Mouse (Mus musculus): ENCODE measurements around the gene Krt87.
A peak's percentile ranks its signal among the peaks of the same experiment; 100 is the strongest.

The Krt87 gene

GRCm38 (mm10) chr15:101438555-101438954 lies at the start of gene Krt87:
Krt87 (minus strand) TSS chr15:101438804.
- DNase-seq (ENCODE audit: low read depth, low spot score) = no peak

- no peak for DNase-seq (ENCODE audit: low read depth, low spot score)
These were observed 47.5 kb upstream of the Krt87 start for GRCm38 (mm10) chr15:101485911-101486635.

DNA sequence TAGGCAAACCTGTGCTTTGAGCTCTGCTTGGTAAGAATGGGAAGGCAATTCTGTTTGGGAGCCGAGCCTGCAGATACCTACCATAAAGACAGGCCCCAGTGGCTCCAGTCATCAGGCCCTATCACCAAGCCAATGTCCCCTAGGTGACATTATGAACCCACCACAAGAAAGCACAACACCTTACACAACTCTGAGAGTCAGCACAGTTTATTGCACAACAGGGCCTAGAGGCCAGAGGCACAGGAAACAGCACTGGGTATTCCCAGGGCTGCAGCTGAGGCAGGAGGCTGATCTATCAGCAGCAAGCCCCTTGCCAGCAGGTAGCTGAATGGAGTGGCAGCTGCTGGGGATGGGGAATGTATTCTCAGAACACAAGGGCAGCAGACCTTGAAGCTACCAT lies 46.3 kb upstream of the Krt87 start:
- no peak for DNase-seq (ENCODE audit: low read depth, low spot score)

DNA sequence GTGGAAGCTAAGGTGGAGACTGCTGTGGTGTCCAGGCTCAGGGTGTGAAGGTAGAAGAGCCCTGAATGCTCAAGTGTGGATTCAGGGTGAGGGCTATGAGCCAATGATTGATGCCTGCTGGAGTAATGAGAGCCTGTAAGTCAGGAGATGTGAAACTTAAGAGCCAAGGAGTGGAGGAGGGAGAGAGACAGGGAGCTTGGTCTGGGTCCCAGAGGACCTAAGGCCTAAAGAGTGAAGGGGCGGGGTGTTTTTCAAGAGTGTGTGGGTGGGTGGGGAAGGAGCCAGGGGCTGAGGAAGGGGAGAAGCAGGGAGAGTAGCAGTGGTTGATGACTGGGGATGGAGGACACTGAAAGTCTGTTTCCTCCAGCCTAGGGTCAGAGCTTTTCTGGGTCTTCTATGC lies 45.0 kb upstream of the Krt87 start:
- DNase-seq (ENCODE audit: low read depth, low spot score) = no peak

- DNase-seq (ENCODE audit: low read depth, low spot score) = no peak
These were observed 43.5 kb upstream of the Krt87 start for GRCm38 (mm10) chr15:101482056-101482455.

DNA sequence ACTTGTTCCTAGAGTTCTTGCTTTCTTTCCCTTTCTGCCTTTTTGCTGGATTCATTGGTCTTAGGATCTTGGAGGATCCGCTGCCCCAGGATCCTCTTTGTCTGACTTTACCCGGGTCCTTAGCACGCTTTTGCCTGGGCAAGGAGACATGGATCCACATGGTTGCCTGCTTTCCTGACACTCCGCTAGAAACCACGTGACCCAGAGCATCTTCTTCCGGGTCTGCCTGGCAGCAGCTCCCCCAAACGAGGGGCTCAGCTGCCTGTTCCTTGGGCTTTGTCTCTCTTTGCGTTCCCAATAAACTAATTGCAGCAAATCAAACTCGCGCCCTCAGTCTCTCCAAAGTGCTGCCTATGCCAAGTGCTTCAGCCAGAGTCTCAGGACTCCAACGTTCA lies 41.1 kb upstream of the Krt87 start:
- no peak for DNase-seq (ENCODE audit: low read depth, low spot score)

DNA sequence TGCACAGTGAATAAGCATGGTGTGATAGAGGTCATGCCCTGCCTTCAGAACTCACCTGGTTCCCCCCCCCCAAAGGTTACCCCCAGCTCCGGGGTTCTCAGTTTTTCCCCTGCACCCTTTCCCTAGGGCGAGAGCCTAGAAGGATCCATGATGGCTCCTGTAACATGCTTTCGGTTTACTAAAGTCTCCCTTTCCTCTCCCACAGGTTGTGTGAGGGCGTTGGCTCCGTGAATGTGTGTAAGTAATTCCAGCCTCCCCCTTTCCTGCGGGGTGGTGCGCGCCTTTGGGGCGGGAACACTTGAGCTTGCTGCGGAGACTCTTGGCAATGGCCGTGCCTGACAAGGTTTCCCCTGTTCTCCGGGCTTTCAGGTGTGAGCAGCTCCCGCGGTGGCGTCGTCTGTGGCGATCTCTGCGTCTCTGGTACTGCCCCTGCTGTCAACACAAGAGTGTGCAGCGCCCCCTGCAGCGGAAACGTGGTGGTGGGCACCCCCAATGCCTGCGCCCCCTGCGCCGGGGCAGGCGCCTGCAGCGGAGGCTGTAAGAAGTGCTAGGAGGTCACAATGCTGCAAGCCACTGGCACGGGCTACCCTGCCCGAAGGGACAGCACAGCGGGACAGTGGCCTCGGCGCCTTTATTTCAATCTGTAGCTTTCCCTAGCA lies 40.5 kb upstream of the Krt87 start:
- peak; percentile 22 for DNase-seq (ENCODE audit: low read depth, low spot score)

DNA sequence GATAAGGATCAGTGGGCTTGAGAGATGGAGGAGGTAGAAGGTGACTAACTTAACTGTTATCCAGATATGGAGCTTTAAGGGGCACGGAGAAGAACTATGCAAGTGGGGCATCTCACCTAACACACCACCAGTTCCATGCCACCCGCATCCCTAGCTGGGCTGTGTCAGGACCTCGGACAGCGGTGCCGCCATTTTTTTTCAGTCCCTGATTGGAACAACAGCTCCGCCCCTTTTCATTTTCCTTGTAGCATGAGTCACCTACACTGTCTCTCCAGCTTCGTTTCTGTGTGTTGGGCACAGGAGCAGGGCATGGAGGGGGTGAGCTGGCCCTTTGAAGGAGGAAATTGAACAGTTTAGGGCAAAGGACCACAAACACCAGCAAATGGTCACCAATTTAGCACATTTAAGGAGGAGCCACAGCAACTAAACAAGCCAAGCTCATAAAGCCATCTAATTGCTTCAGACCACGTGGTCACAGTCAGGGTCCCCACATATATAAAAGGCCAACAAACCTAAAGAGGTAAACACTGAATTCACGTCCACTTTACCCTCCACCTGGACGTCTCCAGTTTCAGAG lies 34.4 kb upstream of the Krt87 start, which contains the start of gene Krt86:
Gene Krt86, plus strand, starts transcription at position 527 of the 577 bp plus-strand sequence.
- peak; percentile 41 for DNase-seq (ENCODE audit: low read depth, low spot score)

- no peak for DNase-seq (ENCODE audit: low read depth, low spot score)
These were observed 30.5 kb upstream of the Krt87 start for GRCm38 (mm10) chr15:101469093-101469492.

GRCm38 (mm10) chr15:101463651-101464050 lies 25.0 kb upstream of the Krt87 start, which contains the start of gene Krt81:
Krt81 (minus strand) TSS chr15:101463751.
- DNase-seq (ENCODE audit: low read depth, low spot score) = no peak

DNA sequence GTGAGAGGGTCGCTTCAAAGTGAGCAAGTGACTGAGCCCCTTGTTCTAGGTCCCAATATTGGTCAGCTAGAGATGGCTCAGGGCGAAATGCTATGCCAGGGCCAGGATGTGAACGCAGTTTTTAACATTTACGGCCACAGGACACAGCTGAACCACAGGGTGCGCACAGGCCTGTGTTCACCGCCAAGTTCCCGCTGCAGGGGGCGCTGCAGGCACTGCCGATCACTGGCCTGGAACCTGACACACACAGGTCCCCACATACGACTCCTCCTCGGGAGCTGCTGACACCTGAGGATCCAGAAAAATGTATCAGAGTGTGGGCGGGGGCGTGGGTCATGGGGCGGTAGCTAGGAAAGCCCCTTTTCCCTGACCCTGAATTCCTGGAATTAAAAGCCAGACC lies 20.7 kb upstream of the Krt87 start:
- no peak for DNase-seq (ENCODE audit: low read depth, low spot score)

DNA sequence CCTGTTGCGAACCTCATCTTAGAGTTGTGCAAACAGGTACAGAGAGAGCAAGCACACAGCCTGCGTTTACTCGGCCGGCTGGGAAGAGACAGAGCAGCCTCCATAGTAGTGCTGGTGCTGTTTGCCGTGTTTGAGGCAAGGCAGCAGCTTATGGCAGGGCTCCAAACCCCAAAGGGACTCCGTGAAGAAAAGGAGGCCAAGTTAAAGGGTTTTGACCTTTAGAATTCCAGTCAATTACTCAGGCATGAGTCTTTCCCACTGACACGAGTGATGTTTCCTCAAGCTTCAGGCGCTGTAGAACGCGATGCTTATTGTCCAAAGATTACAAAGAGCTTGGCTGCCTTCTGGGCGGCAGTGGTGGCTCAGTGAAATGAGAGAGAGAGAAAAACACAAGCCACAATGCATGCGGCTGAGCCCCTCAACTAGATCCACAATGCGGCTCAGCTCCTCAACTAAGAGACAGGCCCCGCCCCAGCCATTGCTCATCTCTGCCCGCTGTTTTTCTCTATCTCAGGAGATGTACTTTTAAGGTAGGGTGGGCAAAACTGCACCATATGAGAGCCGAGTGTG lies 19.8 kb upstream of the Krt87 start:
- DNase-seq (ENCODE audit: low read depth, low spot score) = no peak

- DNase-seq (ENCODE audit: low read depth, low spot score) = no peak
These were observed 17.3 kb upstream of the Krt87 start for GRCm38 (mm10) chr15:101455891-101456290.

DNA sequence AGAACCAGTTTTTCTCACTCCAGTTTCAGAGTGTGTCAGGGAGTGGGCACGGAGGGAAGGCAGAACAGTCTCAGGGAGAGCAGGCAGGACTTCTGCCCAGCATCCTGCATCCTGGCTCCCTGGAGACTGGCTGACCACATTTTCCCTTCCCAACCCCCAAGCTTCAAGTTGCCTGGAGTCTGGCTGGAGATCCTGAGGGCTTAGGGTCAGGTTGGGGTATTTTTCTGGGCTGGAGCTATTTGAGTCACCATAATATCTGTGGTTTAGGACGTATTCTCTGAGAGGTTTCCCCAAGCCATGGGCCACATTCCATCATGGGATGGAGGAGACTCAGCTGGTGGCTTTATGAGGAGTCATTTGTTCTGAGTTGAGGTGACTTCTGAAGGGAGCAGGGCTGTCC lies 16.7 kb upstream of the Krt87 start:
- no peak for DNase-seq (ENCODE audit: low read depth, low spot score)

DNA sequence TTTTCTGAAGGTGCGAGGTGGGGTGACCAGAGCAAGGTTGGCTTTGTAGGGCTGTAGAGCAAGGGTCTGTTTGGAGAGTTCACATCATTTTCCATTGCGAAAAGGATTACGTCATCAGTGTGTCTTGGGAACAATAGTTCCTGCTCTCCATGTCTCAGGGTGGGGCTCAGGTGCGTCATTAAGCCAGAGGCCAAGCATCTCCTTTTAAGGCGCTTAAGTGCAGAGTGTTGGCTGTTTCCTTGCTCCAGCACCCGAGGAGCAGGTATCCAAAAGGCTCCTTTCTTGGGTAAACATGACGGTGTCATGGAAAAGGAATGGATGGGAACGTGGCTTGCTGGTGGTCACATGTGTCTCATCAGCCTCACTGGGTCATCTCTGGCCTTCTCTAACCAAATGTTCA lies 16.2 kb upstream of the Krt87 start:
- DNase-seq (ENCODE audit: low read depth, low spot score) = no peak

GRCm38 (mm10) chr15:101453093-101453736 lies 14.6 kb upstream of the Krt87 start:
- DNase-seq (ENCODE audit: low read depth, low spot score) = peak; percentile 57

GRCm38 (mm10) chr15:101447444-101447843 lies 8.8 kb upstream of the Krt87 start, which contains the start of gene Krt88:
Krt88 (plus strand) TSS chr15:101447744.
- no peak for DNase-seq (ENCODE audit: low read depth, low spot score)

DNA sequence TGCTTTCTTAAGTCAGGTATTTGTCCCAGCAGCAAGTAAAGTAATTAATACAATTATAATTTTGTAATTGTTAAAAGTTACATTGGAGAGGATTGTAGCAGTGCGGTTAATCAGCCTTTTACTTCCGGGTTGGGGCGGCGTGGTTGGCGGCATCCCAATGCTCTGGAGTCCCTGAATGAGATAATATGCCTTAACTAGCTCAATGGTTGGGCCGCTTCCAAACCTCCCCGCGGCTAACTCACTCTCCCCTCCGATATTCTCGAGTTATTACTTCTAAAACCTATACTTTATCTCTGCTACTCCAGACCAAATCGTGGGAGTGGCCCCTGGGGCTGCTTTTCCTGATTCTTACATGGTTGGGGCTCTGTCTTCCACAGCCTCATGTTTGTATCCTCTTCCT lies 8.0 kb upstream of the Krt87 start:
- DNase-seq (ENCODE audit: low read depth, low spot score) = no peak

- DNase-seq (ENCODE audit: low read depth, low spot score) = no peak
These were observed 2.2 kb upstream of the Krt87 start for GRCm38 (mm10) chr15:101440837-101441236.

- no peak for DNase-seq (ENCODE audit: low read depth, low spot score)
These were observed 2.0 kb downstream of the Krt87 start for GRCm38 (mm10) chr15:101436611-101437010.

- DNase-seq (ENCODE audit: low read depth, low spot score) = no peak
These were observed 13.7 kb downstream of the Krt87 start for GRCm38 (mm10) chr15:101424914-101425313.

GRCm38 (mm10) chr15:101420903-101421302 lies 17.7 kb downstream of the Krt87 start:
- DNase-seq (ENCODE audit: low read depth, low spot score) = no peak

All from embryo, embryonic 11.5 days (tissue).